Mouse (Mus musculus) erythroid progenitor cell, adult 5-6 weeks (primary cell): ENCODE measurements around the gene Gm10273. TPM values are rescaled to one million over a fixed set of nuclear protein-coding genes. Genes with fewer than 3 reads are reported as not detected.

ENCODE experiments used
- ATAC-seq: replicated peaks from 2 replicates; pipeline ENCODE4 v1.8.0; 2016; ENCODE audit warnings: moderate number of reproducible peaks, mild to moderate bottlenecking, moderate TSS enrichment, inconsistent platforms; ENCODE audit not compliant: poor library complexity, low FRiP score, severe bottlenecking
- total RNA-seq, 2 experiments: library from RNA; stranded (forward) in 1 of 2; stranded (reverse) in 1 of 2; fragments of 150-400 nt in 1 of 2; fragments of 186-747, 209-891 nt in 1 of 2; gene quantifications; 2 replicates each; pipeline versions ENCODE4 v1.2.3 to v1.2.4; 2015 to 2017; ENCODE audit warnings: low replicate concordance in 2 of 2

Gene Gm10273
- total RNA-seq, 2 experiments from 2014 or later = 18.9 TPM; not detected in 1

DNA sequence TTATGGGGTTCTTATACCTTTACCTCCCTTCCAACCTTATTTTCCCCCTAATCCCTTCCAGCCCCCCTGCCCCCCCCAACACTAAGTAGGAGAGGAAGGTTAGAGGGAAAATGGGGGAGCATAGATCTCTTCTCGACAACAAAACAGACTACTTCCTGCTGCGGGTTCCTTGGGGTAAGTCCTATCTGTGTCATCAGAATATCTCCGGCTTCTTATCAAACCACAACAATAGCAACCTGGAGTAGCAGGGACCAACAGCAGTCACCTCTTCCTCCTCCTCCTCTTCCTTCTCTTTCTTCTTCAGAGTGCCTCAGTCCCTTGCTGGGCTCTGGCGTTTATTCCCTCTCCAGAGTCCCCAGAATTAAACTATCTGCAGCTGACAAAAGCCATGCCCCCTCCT is 3.5 kb upstream of the Gm10273 start:
- ATAC-seq = no peak

DNA sequence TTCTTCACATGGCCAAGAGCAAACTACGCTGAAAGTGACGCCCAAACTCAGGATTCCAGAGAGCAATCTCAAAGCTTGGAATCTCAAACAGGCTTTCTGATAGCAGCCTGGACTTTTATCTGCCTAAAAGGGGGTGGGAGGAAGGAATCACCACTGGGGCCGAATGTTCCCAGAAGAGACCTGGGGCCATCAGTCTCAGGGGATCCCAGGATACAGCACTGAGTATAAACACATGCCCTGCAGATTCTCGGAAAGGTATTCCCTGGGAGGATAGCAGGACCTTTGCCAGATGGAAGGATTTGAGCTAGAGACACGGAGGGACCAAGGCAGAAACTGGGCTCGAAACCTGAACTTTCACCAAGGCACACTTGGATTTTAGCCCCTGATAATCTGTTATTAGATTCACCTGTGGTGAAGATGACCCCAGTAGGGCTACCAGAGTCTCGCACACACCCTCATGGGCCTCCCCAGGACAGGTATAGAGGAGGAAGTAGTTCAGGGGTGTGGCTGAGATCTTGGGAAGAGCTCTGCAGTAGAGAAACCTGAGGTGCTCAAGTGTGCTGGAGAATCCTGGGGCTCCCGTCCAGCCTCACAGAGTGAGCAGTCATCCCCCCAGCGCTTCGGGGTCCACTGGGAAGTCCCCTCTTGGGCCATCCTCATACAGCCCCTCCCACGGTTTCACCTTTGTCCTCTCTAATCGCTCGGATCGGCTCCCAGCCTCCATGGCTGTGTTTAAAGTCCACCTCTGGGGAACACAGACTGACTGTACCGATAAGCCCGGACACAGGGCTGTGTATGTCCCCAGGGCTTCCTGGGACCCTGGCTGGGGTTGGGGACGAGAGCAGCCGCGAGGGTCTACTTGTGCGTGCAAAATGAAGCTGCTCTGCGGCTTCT is 7.7 kb downstream of the Gm10273 start, which contains the start of gene Pla2g12b:
Gene Pla2g12b, plus strand, starts transcription at position 762 of the 894 bp plus-strand sequence.
- 0 out of 2 replicates have a peak, but pooled peaks have one; percentile 25 for ATAC-seq

DNA sequence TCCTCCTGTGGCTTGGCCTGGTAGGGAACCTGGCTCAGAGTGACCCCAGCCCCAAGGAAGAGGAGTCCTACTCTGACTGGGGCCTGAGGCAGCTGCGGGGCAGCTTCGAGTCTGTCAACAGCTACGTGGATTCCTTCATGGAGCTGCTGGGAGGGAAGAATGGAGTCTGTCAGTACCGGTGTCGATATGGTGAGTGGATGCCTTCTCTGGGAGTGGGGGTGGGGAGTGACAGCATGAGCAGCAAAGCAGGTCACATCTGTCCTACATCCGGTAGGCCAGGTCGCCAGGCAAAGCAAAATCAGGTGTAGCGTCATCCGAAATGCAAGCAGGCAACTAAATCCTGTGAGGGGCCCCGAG is 8.3 kb downstream of the Gm10273 start:
- no peak for ATAC-seq

DNA sequence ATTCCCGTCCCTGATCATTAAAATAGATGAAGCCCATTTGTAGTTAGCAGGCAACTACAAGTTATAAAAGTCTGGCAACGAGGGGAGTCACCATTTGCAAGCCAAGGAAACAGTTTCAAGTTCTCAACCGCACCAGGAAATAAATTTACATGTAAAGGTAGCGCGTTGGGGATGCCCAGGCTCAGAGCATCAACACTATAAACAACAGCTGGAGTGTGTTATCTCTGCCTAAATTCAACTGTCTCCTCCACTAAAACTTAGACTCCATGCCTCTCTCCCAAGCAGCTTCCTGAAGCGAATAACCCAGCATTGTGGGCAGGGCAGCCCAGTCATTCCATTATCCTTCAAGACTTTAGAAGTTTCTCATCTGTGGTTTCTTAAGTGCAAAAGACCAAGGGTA is 13.1 kb downstream of the Gm10273 start:
- ATAC-seq = no peak

DNA sequence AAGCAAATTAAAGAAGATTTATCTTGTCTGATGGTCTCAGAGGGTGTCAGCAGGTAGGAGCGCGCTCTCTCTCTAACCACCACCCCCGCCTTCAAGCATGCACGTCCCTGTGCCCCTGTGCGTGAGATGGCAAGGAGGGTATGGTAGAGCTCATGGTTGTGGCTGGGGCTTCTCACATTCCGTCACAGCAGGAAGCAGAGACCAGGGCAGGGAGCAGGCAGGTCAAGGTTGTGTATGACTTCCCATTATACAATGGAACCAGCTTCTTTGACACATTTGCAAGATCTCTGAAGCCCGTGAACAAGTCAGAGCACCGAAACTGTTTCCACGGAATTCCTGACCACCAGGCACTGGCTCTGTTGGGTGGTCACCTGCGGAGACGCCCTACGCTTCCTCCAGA is 14.8 kb downstream of the Gm10273 start:
- no peak for ATAC-seq

DNA sequence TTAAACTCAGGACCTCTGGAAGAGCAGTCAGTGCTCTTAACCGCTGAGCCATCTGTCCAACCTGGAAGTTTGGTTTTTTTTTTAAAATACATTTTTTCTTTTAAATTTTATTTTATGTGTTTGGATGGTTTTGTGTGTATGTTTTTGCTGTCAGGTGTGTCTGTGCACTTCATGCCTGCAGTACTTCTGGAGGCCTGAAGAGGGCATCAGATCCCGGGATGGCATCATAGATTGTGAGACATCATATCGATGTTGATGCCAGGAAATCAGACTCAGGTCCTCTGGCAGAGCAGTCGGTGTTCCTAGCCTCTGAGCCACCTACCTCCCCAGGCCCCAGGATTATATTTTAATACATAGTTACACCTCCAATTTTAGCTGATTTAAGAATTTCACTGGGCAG is 18.3 kb downstream of the Gm10273 start:
- ATAC-seq = no peak

DNA sequence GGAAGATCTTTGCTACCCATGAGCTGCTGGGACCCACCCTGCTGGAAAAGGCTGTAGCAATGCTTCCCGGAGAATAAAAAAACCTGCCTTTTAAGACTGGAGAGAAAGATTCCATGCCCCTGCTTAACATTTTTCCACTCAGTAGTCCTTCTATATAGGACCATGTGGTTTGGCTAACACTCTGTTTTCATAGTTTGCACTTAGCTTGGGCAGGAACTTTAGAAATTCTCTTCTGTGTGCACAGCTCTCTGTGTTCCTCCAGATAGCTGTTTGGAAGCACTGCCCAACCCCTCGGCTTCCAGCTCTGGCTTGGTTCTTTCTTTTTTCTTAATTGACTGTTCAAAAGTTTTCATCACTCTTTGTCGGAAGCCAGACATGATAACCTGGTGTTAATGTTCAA is 21.2 kb downstream of the Gm10273 start:
- ATAC-seq = no peak

DNA sequence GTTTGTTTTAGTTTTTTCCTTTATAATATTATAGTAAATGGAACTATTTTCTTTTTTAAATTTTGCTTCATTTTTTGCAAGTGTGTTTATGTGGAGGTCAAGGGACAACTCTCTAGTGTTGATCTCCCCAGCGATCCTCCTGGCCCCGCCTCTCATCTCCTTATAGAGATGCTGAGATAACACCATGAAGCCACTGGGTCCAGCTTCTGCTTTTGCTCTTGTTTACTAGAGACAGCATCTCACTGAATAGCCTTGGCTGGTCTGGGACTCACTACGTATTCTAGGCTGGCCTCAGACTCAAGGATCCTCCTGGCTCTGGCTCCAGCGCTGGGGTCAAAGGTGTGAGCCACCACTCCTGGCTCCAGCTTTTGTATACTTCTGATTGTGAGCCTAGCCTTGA is 24.1 kb downstream of the Gm10273 start:
- ATAC-seq = no peak

DNA sequence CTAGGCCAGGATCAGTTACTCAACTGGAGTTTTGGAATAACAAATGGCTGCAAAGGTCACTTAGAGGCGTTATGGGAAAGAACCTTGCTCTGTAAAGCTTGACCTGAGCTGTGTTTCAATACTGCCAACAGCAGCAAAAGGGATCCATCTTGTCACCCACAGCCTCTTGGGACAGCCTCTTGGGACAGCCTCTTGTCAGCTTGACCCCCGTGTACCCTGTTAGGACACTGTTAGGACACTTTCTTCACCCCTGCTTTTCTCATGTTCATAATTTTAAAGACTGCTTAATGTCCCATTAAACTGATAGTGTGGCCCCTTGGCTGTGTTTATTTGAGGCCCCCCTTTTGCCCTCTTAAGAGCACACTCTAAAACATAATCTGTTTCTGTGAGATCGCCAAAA is 29.0 kb downstream of the Gm10273 start:
- no peak for ATAC-seq

DNA sequence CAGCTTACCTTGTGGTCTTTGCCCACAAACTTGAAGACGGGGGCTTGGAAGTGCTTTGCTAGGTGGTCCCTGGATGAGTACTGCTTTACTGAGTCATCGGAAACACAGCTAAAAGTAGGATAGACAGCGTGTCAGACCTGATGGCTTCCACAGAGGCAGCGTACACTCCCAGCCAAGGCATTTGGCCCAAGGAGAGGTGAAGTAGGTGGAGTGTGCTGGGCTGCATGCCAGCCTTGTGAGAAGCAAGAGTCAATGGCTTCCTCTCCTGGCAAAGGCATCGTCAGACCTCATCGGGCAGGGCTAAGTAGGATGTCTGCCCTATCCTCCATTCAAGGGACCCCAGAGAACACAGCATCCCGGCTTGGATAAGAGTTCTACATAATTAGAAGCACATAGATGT is 29.9 kb downstream of the Gm10273 start:
- no peak for ATAC-seq

DNA sequence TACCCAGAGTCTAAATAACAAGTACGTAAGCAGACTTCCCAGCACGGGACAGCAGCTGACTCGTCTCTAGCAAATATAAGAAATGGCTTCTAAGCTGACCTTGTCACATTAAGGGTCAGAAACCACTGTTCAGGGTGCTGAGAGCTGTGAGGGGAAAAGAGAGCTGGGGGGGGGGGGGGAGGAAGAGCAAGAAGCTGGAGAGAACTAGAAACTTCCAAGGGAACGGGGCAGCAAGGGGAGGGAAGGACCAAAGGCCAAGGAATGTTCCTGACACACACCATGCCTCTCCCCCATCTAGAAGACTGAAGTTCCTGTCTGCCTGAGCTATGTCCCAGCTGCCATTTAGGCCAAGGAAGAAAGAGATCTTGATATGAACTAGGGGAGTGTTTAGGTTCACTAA is 30.9 kb downstream of the Gm10273 start:
- no peak for ATAC-seq

DNA sequence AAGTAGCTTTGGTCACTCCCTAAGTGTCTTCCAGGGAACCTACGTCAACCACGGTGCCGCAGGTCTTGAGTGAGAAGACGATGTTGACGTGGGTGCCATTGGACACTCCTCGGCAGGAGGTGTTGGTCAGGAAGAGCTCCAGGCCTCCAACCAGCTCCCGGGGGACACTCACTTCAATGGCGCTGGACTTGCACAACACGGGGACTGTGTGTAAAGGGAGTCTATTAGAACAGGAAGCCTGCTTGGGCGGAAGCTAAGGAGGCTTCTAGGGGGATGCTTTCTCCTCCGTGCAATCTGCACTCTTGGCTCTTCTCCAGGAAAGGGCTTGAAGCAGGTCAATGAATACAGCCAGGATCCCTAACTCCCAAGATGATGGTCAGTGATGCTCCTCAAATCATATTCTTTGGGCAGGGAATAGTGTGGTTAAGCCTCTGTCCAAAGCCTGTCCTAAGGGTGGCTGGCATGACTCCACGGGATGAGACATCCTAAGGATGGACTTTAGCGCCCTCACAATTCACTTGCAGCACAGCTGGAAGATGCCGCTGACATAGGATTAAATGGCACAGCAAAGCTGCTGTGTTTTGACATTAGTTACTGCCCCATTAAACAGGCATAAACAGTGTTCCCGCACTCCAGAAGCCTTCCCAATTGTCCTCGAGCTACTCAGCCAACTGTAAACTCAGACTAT is 34.2 kb downstream of the Gm10273 start:
- no peak for ATAC-seq

DNA sequence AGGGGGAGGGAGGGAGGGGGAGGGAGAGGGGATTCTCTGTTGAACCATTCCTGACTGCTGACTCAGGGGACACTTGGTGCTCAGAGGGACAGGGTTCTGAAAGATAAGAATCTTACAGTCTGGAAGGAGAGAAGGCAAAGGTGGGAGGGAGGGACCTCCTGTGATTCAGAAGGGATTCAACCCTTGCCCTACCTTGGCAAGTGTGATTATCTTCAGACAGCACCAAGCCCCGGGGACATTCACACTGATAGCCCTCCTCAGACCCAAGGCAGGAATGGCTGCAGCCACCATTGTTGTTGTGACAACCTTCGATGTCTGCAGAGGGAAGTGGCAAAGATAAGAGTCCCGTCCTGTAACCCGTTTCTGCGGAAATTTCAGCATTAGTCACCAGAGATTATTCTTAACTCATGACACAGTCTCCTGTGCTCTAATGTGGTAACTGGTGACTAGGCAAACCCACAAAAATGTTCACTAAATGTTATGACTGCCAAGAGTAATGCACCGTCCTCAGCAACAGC is 35.3 kb downstream of the Gm10273 start:
- ATAC-seq = no peak

DNA sequence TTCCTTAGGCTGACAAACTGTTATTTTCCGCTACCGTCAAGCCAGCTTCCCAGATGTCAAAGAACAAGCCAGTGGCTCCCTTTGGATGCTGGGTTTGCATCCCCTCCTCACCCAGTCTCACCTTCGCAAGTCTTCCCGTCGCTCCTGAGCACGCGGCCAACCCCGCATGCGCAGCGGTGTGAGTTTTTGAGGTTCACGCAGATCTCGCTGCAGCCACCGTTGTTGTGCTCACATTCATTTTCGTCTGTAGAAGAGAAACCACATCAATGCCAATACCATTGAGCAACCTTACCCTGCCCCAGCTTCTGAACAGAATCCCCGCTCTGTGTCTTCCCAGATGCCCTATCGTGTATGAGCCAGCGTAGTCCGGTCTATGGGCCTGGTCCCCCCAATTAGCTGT is 40.3 kb downstream of the Gm10273 start:
- no peak for ATAC-seq

DNA sequence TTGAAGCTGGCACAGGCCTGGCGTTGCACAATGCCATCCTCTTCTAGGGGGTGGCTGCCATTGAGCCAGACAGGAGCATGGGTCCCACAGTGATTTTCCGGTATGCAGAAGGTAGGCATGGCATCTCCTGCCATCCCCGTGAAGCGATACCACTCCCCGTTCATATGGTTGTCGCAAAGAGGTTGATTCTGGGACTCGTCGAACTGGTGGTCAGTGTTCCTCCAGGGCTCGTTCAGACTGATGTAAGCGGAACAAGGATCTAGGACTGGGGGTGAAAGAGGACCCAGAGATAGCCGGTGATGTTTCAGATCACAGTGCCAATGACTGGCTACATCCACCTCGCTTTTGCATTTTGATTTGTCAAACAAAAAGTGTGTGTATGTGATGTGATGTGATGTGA is 43.2 kb downstream of the Gm10273 start:
- ATAC-seq = no peak

DNA sequence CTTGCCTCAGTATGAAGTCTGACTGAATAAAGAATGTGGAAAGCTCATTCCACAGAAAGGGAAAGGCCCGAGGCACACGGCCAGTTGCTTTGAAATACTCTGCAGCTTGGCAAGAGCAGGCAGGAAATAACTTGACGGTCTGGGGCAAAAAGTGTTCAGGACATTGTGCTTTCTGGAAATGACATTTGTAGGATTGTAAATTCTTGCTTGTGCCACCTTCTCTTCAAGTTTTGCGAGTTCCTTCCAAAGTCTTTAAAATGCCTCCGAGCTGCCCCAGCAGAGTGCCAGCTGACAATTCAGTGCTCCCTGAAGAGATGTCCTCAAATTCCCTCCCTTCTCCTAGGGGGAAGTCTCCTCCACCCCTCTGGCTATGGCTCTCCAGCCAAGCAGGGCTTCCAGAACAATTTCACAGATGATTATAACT is 44.1 kb downstream of the Gm10273 start:
- ATAC-seq = no peak

DNA sequence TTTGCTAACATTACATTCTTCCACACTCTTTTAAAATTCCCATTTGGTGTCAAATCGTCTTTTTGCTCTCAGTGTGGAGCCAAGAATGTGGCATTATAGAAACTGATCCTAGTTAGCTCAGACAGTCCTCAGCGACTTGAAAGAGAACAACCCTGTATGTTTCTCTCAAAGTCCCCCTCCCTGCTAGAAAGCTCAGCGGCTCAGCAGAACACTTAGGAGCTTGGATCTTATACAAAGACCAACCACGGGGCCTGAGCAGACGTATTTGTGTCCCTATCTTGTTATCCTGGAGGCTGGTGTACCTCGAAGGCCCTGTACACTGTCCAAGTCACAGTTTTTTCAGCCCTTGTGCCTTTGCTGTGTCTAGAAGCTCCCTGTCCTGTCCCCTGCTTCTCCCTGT is 44.7 kb downstream of the Gm10273 start:
- ATAC-seq = no peak

DNA sequence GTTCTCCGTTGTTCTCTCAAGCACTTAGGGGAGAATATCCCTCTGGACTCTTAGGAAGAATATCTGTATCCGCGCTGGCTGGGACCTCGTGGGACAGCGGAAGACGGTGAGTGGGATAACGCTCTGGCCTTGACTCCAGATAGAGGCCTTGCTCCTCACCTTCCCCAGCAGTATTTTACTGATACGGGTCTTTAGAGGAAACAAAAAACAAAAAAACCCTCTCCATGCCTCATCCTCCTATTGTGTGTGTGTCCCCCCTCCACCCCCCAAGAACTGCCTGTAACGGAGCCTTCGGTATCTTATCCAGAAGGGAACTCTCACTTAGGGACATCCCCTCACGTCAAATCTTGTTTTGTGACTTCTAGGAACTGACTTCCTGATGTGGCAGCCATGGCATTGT is 46.3 kb downstream of the Gm10273 start, which contains the start of gene Oit3:
Gene Oit3, minus strand, starts transcription at position 44 of the 400 bp plus-strand sequence.
- ATAC-seq = no peak

DNA sequence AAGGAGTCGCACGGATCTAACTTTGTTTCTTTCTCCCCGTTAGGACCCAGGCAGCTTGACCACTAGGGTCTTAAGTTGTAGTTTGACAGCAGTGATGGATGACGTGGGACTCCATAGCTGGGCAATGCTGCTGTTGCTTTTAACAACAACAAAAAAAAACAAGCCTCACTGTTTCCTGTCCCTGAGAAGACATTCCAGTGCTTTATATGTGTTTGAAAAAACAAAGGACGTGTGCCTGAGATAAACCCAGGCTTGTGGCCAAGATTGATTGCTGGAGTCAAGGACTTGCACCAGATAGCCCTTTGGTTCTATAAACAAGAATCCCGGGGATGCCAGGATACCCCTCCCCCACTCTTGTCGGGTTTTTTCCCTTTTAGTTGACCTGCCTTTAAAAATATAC is 47.8 kb downstream of the Gm10273 start:
- no peak for ATAC-seq

DNA sequence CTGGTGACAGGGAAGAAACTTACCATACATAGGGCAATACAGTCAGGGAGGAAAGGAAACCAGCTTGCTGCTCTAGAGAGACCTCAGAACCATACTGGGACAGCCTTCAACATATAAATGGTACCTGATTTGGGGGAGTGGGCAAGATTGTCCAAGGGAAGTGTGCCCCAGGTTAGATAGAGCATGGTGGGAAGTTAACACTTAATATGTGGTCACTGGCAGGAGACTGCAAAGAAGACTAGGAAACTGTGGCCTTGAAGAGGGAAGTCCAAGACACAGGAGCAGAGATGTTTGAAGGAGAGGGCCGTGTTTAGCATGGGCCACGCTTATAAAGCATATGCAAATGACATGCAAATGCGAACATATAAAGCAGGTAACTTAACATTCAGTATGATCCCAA is 48.7 kb downstream of the Gm10273 start:
- ATAC-seq = no peak

DNA sequence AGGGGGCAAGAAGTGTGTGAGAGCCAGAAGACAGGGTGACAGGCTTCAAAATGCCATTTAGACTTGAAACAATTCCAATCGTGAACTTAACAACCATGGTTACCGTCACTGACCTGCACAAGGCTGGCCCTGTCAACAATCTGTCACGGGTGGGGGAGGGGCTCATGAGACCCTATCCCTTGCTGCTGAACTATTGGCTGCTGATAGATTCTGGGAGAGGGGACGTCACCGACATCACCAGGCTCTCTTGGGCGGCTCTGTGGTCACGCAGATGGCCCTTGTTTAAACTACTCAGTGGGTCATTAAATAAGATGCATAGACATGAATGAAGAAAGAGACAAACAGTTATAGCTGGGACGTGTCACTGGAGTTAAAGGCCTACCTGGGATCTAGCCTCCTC is 49.2 kb downstream of the Gm10273 start:
- ATAC-seq = no peak
